Mouse (Mus musculus) cerebellum, adult 9-11 months (tissue): Measurements from ENCODE around the gene Ift172.
"Not testable (repeated sequence)": the region's sequence is repeated elsewhere in the genome, so short reads cannot be mapped to it uniquely, and the experiment has no call there.

Source experiments
- DNase-seq: peaks from one replicate; pipeline ENCODE4 v3.0.0; 2022

Gene Ift172

GRCm38 (mm10) chr5:31255971-31256370, 34.9 kb downstream of the Ift172 start:
- DNase-seq, result no peak

GRCm38 (mm10) chr5:31255381-31255780, 35.5 kb downstream of the Ift172 start:
- DNase-seq, result no peak

- no peak for DNase-seq
Observed at GRCm38 (mm10) chr5:31254901-31255300, 36.0 kb downstream of the Ift172 start.

GRCm38 (mm10) chr5:31254452-31254851, 36.5 kb downstream of the Ift172 start:
- no peak for DNase-seq

GRCm38 (mm10) chr5:31253806-31254205, 37.1 kb downstream of the Ift172 start:
- no peak for DNase-seq

GRCm38 (mm10) chr5:31252795-31253545, 37.9 kb downstream of the Ift172 start:
- no peak for DNase-seq

- no peak for DNase-seq
Observed at GRCm38 (mm10) chr5:31252151-31252550, 38.8 kb downstream of the Ift172 start.

- DNase-seq, result peak; percentile 42
Observed at GRCm38 (mm10) chr5:31251541-31252101, 39.3 kb downstream of the Ift172 start, which contains the start of gene Krtcap3. Gene Krtcap3, plus strand, starts transcription at chr5:31251691.

GRCm38 (mm10) chr5:31250716-31251115, 40.2 kb downstream of the Ift172 start:
- no peak for DNase-seq

- no peak for DNase-seq
Observed at GRCm38 (mm10) chr5:31242191-31242590, 48.7 kb downstream of the Ift172 start.

GRCm38 (mm10) chr5:31241522-31242034, 49.3 kb downstream of the Ift172 start:
- DNase-seq, result no peak

- DNase-seq, result peak; percentile 97
Observed at GRCm38 (mm10) chr5:31240637-31241521, 50.0 kb downstream of the Ift172 start, which contains the start of the genes Nrbp1 and Gm9970. Gene Nrbp1, plus strand, starts transcription at chr5:31240864. Gene Gm9970, minus strand, starts transcription at chr5:31241232.

GRCm38 (mm10) chr5:31226641-31227040, 64.3 kb downstream of the Ift172 start:
- DNase-seq, result no peak

GRCm38 (mm10) chr5:31222696-31223095, 68.2 kb downstream of the Ift172 start:
- DNase-seq, result no peak

- DNase-seq, result no peak
Observed at GRCm38 (mm10) chr5:31221304-31221945, 69.5 kb downstream of the Ift172 start.

GRCm38 (mm10) chr5:31220448-31221303, 70.2 kb downstream of the Ift172 start, which contains the start of gene Ppm1g:
Gene Ppm1g, minus strand, starts transcription at chr5:31220687.
- DNase-seq, result peak; percentile 95

- no peak for DNase-seq
Observed at GRCm38 (mm10) chr5:31219911-31220447, 70.9 kb downstream of the Ift172 start.

- DNase-seq, result no peak
Observed at GRCm38 (mm10) chr5:31219474-31219873, 71.4 kb downstream of the Ift172 start.

GRCm38 (mm10) chr5:31219070-31219469, 71.8 kb downstream of the Ift172 start:
- no peak for DNase-seq

GRCm38 (mm10) chr5:31218294-31218693, 72.6 kb downstream of the Ift172 start:
- DNase-seq, result no peak

GRCm38 (mm10) chr5:31216554-31216953, 74.4 kb downstream of the Ift172 start:
- not testable (repeated sequence) for DNase-seq
